Mouse (Mus musculus) frontal cortex, adult (tissue): ENCODE measurements around the gene Oxld1.

Experiments
- ATAC-seq: cut with Nextera tagmentation; 2 replicates; pipeline ENCODE4 v1.9.2; 2017; ENCODE audit warnings: mild to moderate bottlenecking, moderate library complexity, mixed read lengths; ENCODE audit not compliant: low TSS enrichment

Oxld1 gene

GRCm38 (mm10) chr11:120483448-120483934 is 25.6 kb upstream of the Oxld1 start:
- no peak for ATAC-seq

DNA sequence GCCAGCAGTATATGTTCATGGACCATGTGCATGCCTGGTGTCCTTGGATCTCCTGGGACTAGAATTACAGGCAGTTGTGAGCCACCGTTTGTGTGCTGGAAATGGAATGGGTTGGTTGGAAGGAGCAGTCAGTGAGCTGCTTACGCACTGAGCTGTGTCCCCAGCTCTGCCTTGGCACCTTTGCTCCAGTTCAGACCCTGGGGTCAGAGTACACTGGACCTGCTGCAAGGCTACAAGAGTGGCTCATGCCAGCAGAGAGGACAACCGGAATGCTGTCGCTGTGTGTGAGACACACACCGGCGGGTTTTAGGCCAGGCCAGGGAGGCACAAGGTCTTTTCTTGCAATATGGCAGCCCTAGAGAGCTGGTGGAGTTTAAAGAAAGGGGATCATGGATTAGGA is 14.2 kb upstream of the Oxld1 start:
- no peak for ATAC-seq

DNA sequence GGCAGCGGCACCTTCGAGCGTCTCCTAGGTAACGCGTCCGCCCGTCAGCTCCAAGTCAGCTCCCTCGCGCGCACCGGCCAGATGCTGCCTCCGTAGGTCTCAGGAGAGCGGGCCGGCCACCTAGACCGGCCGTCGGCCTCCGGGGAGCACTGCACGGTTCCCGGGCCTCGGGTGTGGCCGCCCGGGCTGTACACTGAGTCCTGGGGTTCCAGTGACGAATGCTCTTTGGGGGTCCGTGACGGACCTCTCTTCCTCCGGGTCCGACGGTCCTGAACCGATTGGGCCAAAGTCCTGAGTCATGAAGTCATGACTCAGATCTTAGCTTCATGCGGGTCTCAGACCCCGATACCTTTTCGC is 9.8 kb upstream of the Oxld1 start:
- 0 out of 2 replicates have a peak, but pooled peaks have one; percentile 14 for ATAC-seq

DNA sequence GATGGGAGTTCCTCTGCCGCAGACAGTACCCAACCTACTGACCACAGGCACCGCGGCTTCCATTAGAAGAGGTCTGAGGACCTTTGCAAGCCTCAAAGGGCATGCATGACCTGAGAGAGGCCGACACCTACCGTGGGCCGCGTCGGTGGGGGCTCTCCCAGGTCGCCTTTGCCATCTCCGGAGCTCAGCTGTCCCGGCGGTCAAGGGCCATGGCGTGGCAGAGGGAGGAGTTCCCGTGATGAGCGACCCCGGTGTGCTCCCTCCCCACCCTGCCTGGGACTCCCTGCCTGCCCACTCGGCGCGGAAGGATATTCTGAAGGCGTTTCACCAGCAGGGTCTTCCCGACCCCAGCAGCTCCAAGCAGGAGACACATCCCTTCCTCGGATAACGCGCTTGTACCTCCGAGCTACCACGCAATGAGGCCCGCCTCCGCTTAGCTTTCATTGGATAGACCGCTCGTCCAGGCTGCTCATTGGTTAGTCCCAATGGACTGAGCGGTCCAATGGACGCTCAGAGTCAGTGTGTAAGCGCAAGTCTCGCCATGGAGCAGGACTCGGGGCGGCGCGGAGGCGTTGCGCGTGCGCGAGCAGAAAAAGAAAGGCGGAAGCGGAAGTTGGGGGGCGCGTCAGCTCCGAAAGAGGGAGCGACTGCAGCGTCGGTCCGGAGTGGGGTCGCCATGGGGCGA is 9.3 kb upstream of the Oxld1 start, which contains the start of gene Arl16:
Arl16 (minus strand) TSS at position 557 of the 685 bp plus-strand sequence.
- ATAC-seq: peak; percentile 98

DNA sequence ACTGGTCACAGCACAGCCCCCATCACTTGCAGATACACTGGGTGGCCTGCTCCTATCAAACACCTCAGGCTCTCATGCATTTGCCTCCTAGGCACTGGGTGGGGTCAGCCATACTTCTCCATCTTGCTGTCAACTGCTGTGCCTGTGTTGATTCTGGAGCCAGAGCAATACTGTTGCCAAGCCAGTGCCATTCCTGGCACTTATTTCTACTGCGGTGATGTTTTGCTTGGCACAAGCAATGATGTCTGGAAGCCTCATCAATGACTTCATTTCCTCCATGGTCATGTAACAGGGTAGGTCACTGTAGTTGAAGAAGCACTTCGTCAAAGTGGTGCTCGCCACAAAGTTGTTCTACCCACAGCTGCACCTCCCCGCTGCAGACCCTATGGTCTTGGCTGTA is 7.7 kb upstream of the Oxld1 start:
- no peak for ATAC-seq

GRCm38 (mm10) chr11:120464365-120464764 is 6.5 kb upstream of the Oxld1 start:
- ATAC-seq: no peak

DNA sequence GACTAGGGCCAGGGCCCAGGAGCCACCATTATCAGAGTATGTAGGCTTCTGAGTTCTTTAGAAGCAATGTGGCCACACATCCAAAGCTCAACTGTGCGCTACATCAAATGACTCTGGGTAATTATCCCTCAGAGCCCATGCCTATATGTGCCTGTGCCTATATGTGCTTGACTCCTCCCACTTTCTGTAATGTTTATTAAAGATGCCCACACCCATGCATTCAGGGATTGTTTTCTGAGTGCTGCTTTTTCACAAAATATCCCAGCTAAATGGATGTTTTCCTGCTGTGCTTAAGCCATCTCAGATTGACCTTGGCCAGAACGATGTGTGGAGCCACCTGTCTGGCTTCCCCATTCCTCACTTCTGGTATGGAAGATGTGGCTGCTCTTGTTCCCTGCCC is 5.7 kb upstream of the Oxld1 start:
- no peak for ATAC-seq

DNA sequence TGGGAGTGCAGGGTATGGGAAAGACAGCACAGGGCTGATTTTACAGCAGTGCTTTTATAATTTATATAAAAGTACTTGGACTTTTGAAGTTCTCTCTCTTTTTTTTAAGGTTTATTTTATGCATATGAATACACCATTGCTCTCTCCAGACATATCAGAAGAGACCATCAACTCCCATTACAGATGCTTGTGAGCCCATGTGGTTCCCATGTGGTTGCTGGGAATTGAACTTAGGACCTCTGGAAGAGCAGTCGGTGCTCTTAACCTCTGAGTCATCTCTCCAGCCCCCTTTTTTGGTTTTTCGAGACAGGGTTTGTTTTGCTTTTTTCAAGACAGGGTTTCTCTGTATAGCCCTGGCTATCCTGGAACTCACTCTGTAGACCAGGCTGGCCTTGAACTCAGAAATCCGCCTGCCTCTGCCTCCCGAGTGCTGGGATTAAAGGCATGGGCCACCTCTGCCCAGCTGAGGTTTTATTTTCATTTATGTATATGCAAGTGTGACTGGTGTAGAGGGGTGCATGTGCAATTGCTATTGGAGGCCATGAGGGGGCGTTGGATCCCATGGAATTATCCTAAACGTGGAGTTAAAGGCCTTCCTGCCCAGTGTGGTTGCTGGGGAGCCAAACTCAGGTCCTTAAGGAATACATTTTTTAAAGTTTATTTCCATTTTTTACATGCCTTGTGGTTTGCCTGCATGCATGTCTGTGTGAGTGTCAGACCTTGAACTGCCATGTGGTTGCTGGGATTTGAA is 1.2 kb upstream of the Oxld1 start:
- no peak for ATAC-seq

- no peak for ATAC-seq
These were observed 498 bp downstream of the Oxld1 start for GRCm38 (mm10) chr11:120457370-120457769.

- ATAC-seq: no peak
These were observed 2.5 kb downstream of the Oxld1 start for GRCm38 (mm10) chr11:120455413-120455812.

GRCm38 (mm10) chr11:120454965-120455364 is 2.9 kb downstream of the Oxld1 start:
- ATAC-seq: no peak

- no peak for ATAC-seq
These were observed 4.6 kb downstream of the Oxld1 start, which contains the start of gene Pde6g for GRCm38 (mm10) chr11:120453306-120453705. Gene Pde6g (minus strand): TSS chr11:120453500.

GRCm38 (mm10) chr11:120452246-120452645 is 5.6 kb downstream of the Oxld1 start:
- no peak for ATAC-seq

GRCm38 (mm10) chr11:120447179-120447578 is 10.7 kb downstream of the Oxld1 start:
- ATAC-seq: no peak

- no peak for ATAC-seq
These were observed 12.4 kb downstream of the Oxld1 start for GRCm38 (mm10) chr11:120445475-120445874.

DNA sequence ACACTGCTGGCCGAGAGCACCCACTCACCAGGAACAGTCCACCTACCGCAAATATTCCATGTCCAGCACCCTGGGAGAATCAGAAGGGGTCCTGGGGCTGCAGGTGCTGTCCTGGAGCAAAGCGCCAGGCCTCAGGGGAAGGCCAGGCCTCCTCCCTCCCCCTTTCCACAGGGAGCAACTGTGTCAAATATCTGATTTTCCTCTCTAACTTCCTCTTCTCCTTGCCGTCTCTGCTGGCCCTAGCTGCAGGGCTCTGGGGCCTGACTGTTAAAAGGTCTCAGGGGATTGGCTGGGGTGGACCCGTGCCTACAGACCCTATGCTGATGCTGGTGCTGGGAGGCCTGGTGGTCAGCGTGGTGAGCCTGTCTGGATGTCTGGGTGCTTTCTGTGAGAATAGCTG is 13.8 kb downstream of the Oxld1 start:
- ATAC-seq: no peak

DNA sequence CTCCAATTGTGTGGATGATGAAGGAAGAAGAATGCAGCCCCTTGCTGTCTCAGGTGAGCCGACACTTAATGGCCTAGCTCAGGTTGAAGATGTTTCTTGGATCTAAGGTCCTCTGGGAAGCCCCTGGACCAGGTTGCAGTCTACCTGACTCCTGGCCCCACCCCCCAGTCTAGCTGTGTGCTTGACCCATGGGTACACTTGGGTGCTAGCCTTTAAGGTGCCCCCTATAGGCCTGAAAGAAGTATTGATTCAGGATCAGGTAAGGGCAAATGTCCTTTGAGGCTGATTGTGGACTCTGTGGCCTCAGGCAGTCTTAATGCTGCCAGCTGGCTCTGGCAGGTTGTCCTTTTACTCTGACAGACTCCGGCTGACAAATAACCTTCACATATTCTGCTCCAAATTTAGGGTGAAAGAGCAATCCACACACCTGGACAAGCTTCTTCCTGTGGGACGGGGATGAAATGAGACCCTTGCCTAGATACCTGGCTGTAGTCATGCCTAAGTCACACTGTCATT is 15.0 kb downstream of the Oxld1 start:
- no peak for ATAC-seq

DNA sequence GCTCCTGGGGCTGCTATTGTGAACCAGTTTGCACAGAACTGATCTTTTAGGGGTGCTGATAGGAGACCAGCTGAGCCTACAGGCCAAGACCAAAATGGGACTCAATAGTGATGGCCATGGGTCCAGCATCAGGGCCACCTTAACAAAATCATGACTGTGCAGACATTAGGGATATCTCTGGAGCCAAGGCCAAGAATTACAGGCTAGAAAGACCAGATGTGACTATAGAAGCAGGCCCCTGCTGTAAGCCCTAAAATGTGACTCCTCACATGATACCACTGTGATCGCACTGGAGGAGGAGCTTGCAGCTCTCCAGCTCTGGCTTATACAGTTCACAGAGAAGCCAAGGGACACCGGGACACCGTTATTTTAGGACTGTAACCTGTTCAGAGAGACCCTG is 15.5 kb downstream of the Oxld1 start, which contains the start of gene Tspan10:
Tspan10 (plus strand) TSS at position 301 of the 400 bp plus-strand sequence.
- no peak for ATAC-seq

GRCm38 (mm10) chr11:120437857-120438385 is 19.9 kb downstream of the Oxld1 start:
- ATAC-seq: no peak

GRCm38 (mm10) chr11:120437152-120437856 is 20.6 kb downstream of the Oxld1 start, which contains the start of gene Nploc4:
Gene Nploc4 (minus strand): TSS chr11:120437708.
- peak; percentile 52; the same call in 1 of the 2 replicates for ATAC-seq

GRCm38 (mm10) chr11:120426727-120427126 is 31.1 kb downstream of the Oxld1 start:
- ATAC-seq: no peak
